8 mouse cellular contexts compared by ENCODE assay signal in the genomic region with DNA sequence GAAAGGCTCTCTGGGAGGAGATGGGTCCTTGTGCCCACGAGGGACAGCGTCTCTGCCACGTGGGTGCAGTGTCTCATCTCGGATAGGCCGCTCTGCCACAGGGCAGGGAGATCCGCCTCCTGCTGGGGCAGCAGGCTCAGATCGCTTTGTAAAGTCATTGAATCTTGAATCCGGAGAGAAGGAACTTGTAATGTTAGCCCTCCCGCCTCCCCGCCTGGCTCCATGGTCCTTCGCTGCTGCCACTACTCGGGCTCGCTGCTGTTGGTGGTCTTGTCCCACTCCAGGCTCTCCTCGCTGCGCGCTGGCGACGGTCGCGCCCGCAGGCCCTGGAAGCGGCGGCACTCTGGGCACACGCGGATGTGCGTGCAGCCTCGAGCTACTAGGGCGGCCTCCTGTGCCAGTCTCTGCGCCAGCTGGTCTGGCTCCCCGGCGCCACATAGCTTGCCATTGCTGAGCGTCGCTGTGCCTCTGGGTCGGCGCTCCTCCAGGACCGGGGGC. TPM values are rescaled to one million over a fixed set of nuclear protein-coding genes. Genes with fewer than 3 reads are reported as not detected.
A peak's percentile ranks its signal among the peaks of the same experiment; 100 is the strongest.
DNase-seq lines count a peak whose midpoint lies in the region; ATAC-seq and TF ChIP-seq lines count a peak whose summit lies in the region.

No protein-coding gene starts in this region.

- peak overlapping the region; percentile 54 for H3K4me3 ChIP-seq in ES-Bruce4 (ENCODE audit: low read depth, low read length)
- peak overlapping the region; percentile 53 for H3K4me3 ChIP-seq in forebrain, embryonic 10.5 days
- H3K4me3 ChIP-seq in hindbrain, embryonic 11.5 days (ENCODE audit: low read depth, low read length): peak overlapping the region; percentile 32
- H3K4me3 ChIP-seq in lung, postnatal 0 days (ENCODE audit: low read depth, low read length): peak overlapping the region; percentile 23; the same call in 1 of the 2 replicates

- no peaks in the 10 kb centered on the region for H3K9me3 ChIP-seq in ES-Bruce4 (replicated peaks; ENCODE audit: control insufficient read depth, insufficient read depth, low read length, poor library complexity, severe bottlenecking)
- H3K9me3 ChIP-seq in forebrain, embryonic 10.5 days: no peaks in the 10 kb centered on the region
- no peaks in the 10 kb centered on the region for H3K9me3 ChIP-seq in hindbrain, embryonic 11.5 days (ENCODE audit: control insufficient read depth, low read length)
- no peaks in the 10 kb centered on the region for H3K9me3 ChIP-seq in lung, postnatal 0 days (ENCODE audit: low read length)

- H3K4me2 ChIP-seq in hindbrain, embryonic 11.5 days (replicated peaks; ENCODE audit: low read depth, low read length): peak overlapping the region; percentile 79
- H3K4me2 ChIP-seq in lung, postnatal 0 days (replicated peaks; ENCODE audit: low read depth, low read length): peak overlapping the region; percentile 50

- H3K27ac ChIP-seq in ES-Bruce4 (ENCODE audit: insufficient read depth, low read length): no peak overlapping the region
- peak overlapping the region; percentile 67 for H3K27ac ChIP-seq in forebrain, embryonic 10.5 days
- H3K27ac ChIP-seq in hindbrain, embryonic 11.5 days (ENCODE audit: low read depth, low read length): no peak overlapping the region
- no peak overlapping the region for H3K27ac ChIP-seq in lung, postnatal 0 days (ENCODE audit: low read length)

- H3K9ac ChIP-seq in ES-Bruce4 (ENCODE audit: low read depth, poor library complexity, severe bottlenecking): peak overlapping the region; percentile 41
- H3K9ac ChIP-seq in hindbrain, embryonic 11.5 days (ENCODE audit: low read depth, low read length): peak overlapping the region; percentile 59
- H3K9ac ChIP-seq in lung, postnatal 0 days (replicated peaks; ENCODE audit: low read depth): no peak overlapping the region

- TF ChIP-seq EP300 in ES-Bruce4 (IDR thresholded peaks at IDR 0.05; ENCODE audit: insufficient read depth, low read depth, low read length): no peak
- TF ChIP-seq EP300 in lung, postnatal 0 days (IDR thresholded peaks at IDR 0.05): no peak

- 0 out of 2 replicates have a peak, but pooled peaks have one; percentile 54 for ATAC-seq in hindbrain, embryonic 11.5 days (ENCODE audit: low FRiP score)
- ATAC-seq in lung, postnatal 0 days: peak; percentile 67

- no peaks in the 10 kb centered on the region for H3K36me3 ChIP-seq in ES-Bruce4 (ENCODE audit: control insufficient read depth, insufficient read depth, low read length, poor library complexity, severe bottlenecking)
- H3K36me3 ChIP-seq in forebrain, embryonic 10.5 days (replicated peaks): no peaks in the 10 kb centered on the region
- no peaks in the 10 kb centered on the region for H3K36me3 ChIP-seq in hindbrain, embryonic 11.5 days (ENCODE audit: control insufficient read depth, insufficient read depth, low read length)
- no peaks in the 10 kb centered on the region for H3K36me3 ChIP-seq in lung, postnatal 0 days (ENCODE audit: insufficient read depth, low read length)

- TF ChIP-seq POLR2A in ES-Bruce4 (IDR thresholded peaks at IDR 0.05; ENCODE audit: insufficient read depth, low read length): no peak
- TF ChIP-seq POLR2A in brain, embryonic 14.5 days (IDR thresholded peaks at IDR 0.05; ENCODE audit: borderline replicate concordance, extremely low read depth, insufficient read depth, insufficient read length, poor library complexity, severe bottlenecking): no peak

- WGBS in forebrain, embryonic 10.5 days: 4% methylated on average over 36 of the region's 36 CpGs
- WGBS in hindbrain, embryonic 11.5 days: 4% methylated on average over 36 of the region's 36 CpGs
- 12% methylated on average over 34 of the region's 36 CpGs for WGBS in lung, postnatal 0 days

- no peak for TF ChIP-seq CTCF in ES-Bruce4 (IDR thresholded peaks at IDR 0.05; ENCODE audit: low read depth, low read length)
- no peak for TF ChIP-seq CTCF in brain, embryonic 14.5 days (IDR thresholded peaks at IDR 0.05; ENCODE audit: borderline replicate concordance, extremely low read depth, insufficient read depth, insufficient read length)
- peak; percentile 17; the same call in 1 of the 2 replicates for TF ChIP-seq CTCF in lung, postnatal 0 days (IDR thresholded peaks at IDR 0.05)

- no peaks in the 10 kb centered on the region; the same call in 1 of the 2 replicates for H3K27me3 ChIP-seq in ES-Bruce4 (ENCODE audit: control insufficient read depth, insufficient read depth, low read length, poor library complexity, severe bottlenecking)
- peaks cover 49% of the 10 kb centered on the region for H3K27me3 ChIP-seq in forebrain, embryonic 10.5 days (ENCODE audit: poor library complexity, severe bottlenecking)
- peaks cover 2% of the 10 kb centered on the region; the same call in 1 of the 2 replicates for H3K27me3 ChIP-seq in hindbrain, embryonic 11.5 days (ENCODE audit: control insufficient read depth, insufficient read depth, low read length)
- H3K27me3 ChIP-seq in lung, postnatal 0 days (replicated peaks; ENCODE audit: insufficient read depth, low read length): no peaks in the 10 kb centered on the region

- DNase-seq in brain, embryonic 14.5 days (ENCODE audit: low read depth): peak; percentile 79
- DNase-seq in forebrain, embryonic 10.5 days (ENCODE audit: extremely low spot score, low spot score): peak; percentile 33
- DNase-seq in hindbrain, embryonic 11.5 days (ENCODE audit: low spot score): peak; percentile 50
- DNase-seq in layer of hippocampus, postnatal 14 days (ENCODE audit: low spot score in 2 of 2): peak; percentile 77 to 79
- peak; percentile 31 for DNase-seq in lung, postnatal 0 days (ENCODE audit: low spot score)
- DNase-seq in right cerebral cortex, adult 2 months (ENCODE audit: low spot score in 2 of 2): peak; percentile 27 to 49
- DNase-seq in MN1 (ENCODE audit: low spot score): no peak

- no peaks in the 10 kb centered on the region for H3K4me1 ChIP-seq in ES-Bruce4 (ENCODE audit: control insufficient read depth, insufficient read depth, low read length)
- peaks cover 15% of the 10 kb centered on the region for H3K4me1 ChIP-seq in forebrain, embryonic 10.5 days
- peaks cover 2% of the 10 kb centered on the region; the same call in 1 of the 2 replicates for H3K4me1 ChIP-seq in hindbrain, embryonic 11.5 days (replicated peaks; ENCODE audit: control insufficient read depth, insufficient read depth, low read length)
- 0 out of 2 replicates have a peak, but pooled peaks cover 4% of the 10 kb centered on the region for H3K4me1 ChIP-seq in lung, postnatal 0 days (ENCODE audit: insufficient read depth, low read depth, low read length)

RNA-seq across cellular contexts. Expression of a gene that starts 13.0 kb away (rescaled TPM):
- polyA plus RNA-seq in ES-Bruce4 (2011; ENCODE audit: insufficient read depth, insufficient read length, low read depth, missing spikeins): 26.3 and 27.1 TPM in 2 replicates
- polyA plus RNA-seq in brain, embryonic 14.5 days (2012; rRNA removed): 17.4 and 18.6 TPM in 2 replicates
- 3.3 and 3.7 TPM in 2 replicates for polyA plus RNA-seq in forebrain, embryonic 10.5 days (2016; fragmentation: Nextera tagmentation; extraction: Ambion mirVana)
- 4.7 and 6.6 TPM in 2 replicates for polyA plus RNA-seq in hindbrain, embryonic 11.5 days (2014; fragmentation: Nextera tagmentation; extraction: Ambion mirVana)
- 10 to 100 TPM; 56.8 to 57.7 TPM for total RNA-seq in layer of hippocampus, postnatal 14 days (2021)
- polyA plus RNA-seq in lung, postnatal 0 days (2015; fragmentation: Nextera tagmentation; extraction: Ambion mirVana): 7.9 and 9.0 TPM in 2 replicates
